Mouse (Mus musculus): Measurements from ENCODE around the gene Kdm8. TPM values are rescaled to one million over a fixed set of nuclear protein-coding genes. Genes with fewer than 3 reads are reported as not detected.
A peak's percentile ranks its signal among the peaks of the same experiment; 100 is the strongest.

The Kdm8 gene
- polyA plus RNA-seq, 1 experiment from 2014 or later: 19.5 TPM

DNA sequence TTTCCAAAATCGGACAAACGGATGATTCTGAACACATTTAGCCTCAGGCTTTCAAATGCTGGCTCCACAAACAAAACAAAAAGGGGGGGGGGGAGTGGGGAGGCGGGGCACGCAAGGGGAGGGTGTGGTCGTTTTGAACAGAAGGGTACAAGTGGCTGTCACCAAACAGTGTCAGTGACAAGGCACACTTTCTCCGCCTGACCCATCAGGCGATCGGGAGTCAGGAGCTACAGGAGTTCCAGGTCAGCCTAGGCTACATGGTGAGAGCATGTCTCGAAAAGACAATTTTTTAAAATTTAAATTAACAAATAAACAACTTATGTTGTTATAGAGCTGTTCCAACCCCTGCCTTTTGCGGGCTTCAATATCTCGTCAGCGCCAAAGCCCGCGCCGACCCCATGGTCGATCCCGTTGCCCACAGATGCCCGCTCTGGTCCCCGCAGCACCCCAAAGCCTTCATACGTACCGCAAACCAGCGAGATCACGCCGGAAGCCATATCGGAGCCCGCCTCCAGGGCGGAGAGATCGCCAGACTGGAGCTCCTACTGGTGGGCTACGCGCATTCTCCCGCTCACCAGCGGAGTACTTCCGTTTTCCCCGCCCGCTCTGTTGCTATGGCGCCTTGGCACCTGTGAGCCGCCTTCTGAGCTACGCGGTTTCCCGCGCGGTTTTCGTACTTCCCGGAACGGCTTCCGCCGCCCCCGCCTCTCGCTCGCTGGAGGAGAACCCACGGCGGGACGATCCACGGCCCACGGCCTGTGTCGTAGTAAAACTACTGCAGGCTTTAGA, 46.7 kb downstream of the Kdm8 start, which contains the start of gene Nsmce1:
Nsmce1 (minus strand) TSS at position 650 of the 789 bp plus-strand sequence.
- WGBS: 1% methylated on average over 56 of the region's 56 CpGs
- DNase-seq (ENCODE audit: low spot score): peak; percentile 93
- peaks cover 20% of the 10 kb centered on the region for H3K4me1 ChIP-seq
- peaks cover 4% of the 10 kb centered on the region for H3K36me3 ChIP-seq
- H3K9me3 ChIP-seq (replicated peaks): no peaks in the 10 kb centered on the region
- peak within 1 kb of the TSS; percentile 69 for H3K4me3 ChIP-seq
- peak within 1 kb of the TSS; percentile 94 for H3K27ac ChIP-seq
- H3K27me3 ChIP-seq (ENCODE audit: low read depth, poor library complexity, severe bottlenecking): no peaks in the 10 kb centered on the region

DNA sequence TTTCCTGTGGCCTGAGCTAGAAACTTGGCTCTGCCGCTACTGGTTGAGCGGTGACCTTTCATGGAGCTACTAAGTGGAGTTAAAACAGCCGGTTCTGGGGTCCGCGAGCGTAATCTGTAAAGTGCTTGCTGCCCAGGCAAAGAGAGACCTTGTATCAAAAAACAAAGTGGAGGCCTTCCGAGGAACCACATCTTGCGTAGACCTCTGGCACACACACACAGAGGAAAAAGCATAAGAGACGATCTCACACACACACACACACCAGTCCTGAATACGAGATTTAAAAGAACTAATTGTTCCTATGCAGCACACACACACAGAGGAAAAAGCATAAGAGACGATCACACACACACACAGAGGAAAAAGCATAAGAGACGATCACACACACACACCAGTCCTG, 47.3 kb downstream of the Kdm8 start:
- Histone ChIP-seq H3K4me3 (peak overlapping the region; percentile 69), H3K9me3 (replicated peaks) (no peaks in the 10 kb centered on the region), H3K27me3 (ENCODE audit: low read depth, poor library complexity, severe bottlenecking) (no peaks in the 10 kb centered on the region), H3K27ac (peak overlapping the region; percentile 94), H3K36me3 (no peaks in the 10 kb centered on the region), H3K4me1 (peaks cover 20% of the 10 kb centered on the region)
- WGBS: 35% methylated on average over 12 of the region's 12 CpGs
- no peak for DNase-seq (ENCODE audit: low spot score)

- no peak for DNase-seq (ENCODE audit: low spot score)
- H3K27ac ChIP-seq: peak overlapping the region; percentile 94; the same call in 1 of the 2 replicates
- no peak overlapping the region for H3K4me3 ChIP-seq
- H3K9me3 ChIP-seq (replicated peaks): no peaks in the 10 kb centered on the region
- H3K36me3 ChIP-seq: no peaks in the 10 kb centered on the region
- no peaks in the 10 kb centered on the region for H3K27me3 ChIP-seq (ENCODE audit: low read depth, poor library complexity, severe bottlenecking)
- peaks cover 20% of the 10 kb centered on the region for H3K4me1 ChIP-seq
- WGBS: 83% methylated on average over 6 of the region's 6 CpGs
Measured at GRCm38 (mm10) chr7:125492551-125492950, 48.1 kb downstream of the Kdm8 start.

GRCm38 (mm10) chr7:125495864-125496440, 51.5 kb downstream of the Kdm8 start:
- DNase-seq (ENCODE audit: low spot score): no peak
- Histone ChIP-seq H3K4me3 (no peak overlapping the region), H3K27me3 (ENCODE audit: low read depth, poor library complexity, severe bottlenecking) (no peaks in the 10 kb centered on the region), H3K9me3 (replicated peaks) (no peaks in the 10 kb centered on the region), H3K27ac (no peak overlapping the region), H3K4me1 (peaks cover 11% of the 10 kb centered on the region), H3K36me3 (no peaks in the 10 kb centered on the region)
- WGBS: 81% methylated on average over 6 of the region's 6 CpGs

DNA sequence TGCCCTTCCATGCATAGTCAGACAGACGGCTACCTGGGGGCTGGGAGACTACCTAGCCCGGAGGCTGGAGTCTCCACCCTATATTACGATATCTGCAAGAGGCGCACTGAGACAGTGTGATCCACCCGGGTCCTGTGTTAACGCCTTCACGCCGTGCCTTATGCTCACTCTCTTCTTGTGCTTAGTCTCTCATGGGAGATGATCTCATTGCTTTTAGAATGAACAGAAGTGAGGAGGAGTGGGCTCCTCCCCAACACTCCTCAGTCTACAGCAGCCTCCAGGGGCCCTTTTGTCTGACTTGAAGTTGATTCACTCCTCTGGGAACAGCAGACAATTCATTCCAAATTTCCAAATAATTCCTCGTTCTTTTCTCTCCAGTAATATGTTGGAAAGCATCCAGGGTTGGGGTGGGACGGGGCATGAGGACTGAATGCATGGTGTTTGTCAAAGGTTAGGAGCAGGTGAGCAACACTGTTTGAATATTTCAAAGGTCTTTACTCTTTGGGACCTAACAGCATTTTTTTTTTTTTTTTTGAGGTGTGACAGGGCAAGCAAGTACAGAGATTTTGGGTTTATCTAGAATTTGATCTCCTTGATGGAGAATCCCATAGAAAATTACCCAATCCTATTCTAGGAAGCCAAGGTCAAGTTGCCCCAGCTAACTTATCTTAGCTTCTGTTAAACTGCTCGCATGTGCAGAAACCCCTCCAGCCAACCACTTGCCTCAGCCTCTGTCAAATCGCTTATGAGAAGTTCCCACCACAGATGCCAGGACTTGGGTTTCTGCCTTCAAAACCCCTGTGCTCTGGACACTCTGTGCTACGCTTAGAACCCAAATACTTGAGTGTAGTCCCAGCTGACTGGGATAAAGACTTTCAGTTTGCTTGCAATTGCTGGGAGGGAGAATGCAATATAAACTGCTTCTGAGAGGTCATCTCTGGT, 55.7 kb downstream of the Kdm8 start:
- 90% methylated on average over 13 of the region's 13 CpGs for WGBS
- Histone ChIP-seq H3K27me3 (ENCODE audit: low read depth, poor library complexity, severe bottlenecking) (no peaks in the 10 kb centered on the region), H3K27ac (no peak overlapping the region), H3K9me3 (replicated peaks) (no peaks in the 10 kb centered on the region), H3K4me1 (no peaks in the 10 kb centered on the region), H3K4me3 (no peak overlapping the region), H3K36me3 (no peaks in the 10 kb centered on the region)
- DNase-seq (ENCODE audit: low spot score): no peak

GRCm38 (mm10) chr7:125500879-125501278, 56.4 kb downstream of the Kdm8 start:
- Histone ChIP-seq H3K27me3 (ENCODE audit: low read depth, poor library complexity, severe bottlenecking) (no peaks in the 10 kb centered on the region), H3K4me3 (no peak overlapping the region), H3K9me3 (replicated peaks) (no peaks in the 10 kb centered on the region), H3K4me1 (no peaks in the 10 kb centered on the region), H3K27ac (no peak overlapping the region), H3K36me3 (no peaks in the 10 kb centered on the region)
- DNase-seq (ENCODE audit: low spot score): no peak
- 93% methylated on average over 7 of the region's 7 CpGs for WGBS

DNA sequence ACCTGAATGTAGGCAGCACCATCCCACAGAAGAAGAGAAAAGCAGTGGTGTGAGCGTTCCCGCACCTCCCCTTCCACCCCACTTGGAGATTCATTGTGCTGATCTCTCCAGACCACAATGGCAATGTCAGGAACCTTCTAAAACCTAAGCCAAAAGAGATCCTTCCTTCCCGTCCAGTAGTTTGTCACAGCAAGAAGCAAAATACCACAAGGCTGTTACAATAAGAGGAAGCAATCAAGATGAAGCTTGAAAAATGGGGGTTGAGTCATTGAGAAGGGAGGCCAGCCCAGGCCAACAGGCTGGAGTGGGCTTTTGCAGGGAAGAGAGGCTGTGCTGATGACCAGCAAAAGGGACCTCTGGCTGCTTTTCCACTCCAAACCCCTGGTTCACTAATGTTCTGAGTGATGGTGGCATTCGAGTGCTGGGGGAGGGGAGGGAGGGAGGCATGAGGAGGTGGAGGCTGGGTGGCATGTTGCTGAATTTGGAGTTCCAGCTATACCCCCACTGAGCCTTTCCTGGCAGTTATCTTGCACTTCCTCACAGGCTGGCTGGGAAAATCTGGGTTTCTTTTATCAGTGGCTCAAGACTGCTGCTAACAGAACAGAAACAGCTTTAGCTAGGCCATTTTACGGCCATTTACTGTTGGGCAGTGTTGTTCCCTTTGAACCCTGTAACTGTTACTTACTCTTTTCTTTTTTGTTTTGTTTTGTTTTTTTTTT, 59.1 kb downstream of the Kdm8 start:
- Histone ChIP-seq H3K4me1 (no peaks in the 10 kb centered on the region), H3K36me3 (no peaks in the 10 kb centered on the region), H3K27ac (no peak overlapping the region), H3K27me3 (ENCODE audit: low read depth, poor library complexity, severe bottlenecking) (no peaks in the 10 kb centered on the region), H3K9me3 (replicated peaks) (no peaks in the 10 kb centered on the region), H3K4me3 (no peak overlapping the region)
- 81% methylated on average over 5 of the region's 5 CpGs for WGBS
- no peak for DNase-seq (ENCODE audit: low spot score)

DNA sequence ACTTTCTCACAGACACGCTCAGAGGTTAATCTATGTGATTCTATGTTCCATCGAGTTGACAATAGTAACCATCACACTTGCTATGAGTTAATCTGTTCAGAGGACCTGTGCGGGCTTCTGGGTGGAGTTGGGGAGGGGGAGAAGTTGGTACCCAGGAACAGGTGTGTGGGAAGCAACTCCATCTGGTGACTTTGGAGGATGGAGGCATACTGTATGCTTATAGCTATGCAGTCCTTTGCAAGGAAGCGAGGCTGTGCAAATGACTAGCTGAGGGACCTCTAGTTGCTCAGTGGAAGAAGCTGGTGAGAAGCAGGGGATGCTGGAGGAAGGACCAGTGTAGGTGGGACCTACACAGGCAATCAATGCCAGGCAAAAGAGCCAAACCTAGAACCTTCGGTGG, 60.1 kb downstream of the Kdm8 start:
- 92% methylated on average over 5 of the region's 5 CpGs for WGBS
- H3K4me1 ChIP-seq: no peaks in the 10 kb centered on the region
- H3K36me3 ChIP-seq: no peaks in the 10 kb centered on the region
- no peak overlapping the region for H3K4me3 ChIP-seq
- no peaks in the 10 kb centered on the region for H3K9me3 ChIP-seq (replicated peaks)
- no peak for DNase-seq (ENCODE audit: low spot score)
- no peaks in the 10 kb centered on the region for H3K27me3 ChIP-seq (ENCODE audit: low read depth, poor library complexity, severe bottlenecking)
- no peak overlapping the region for H3K27ac ChIP-seq

GRCm38 (mm10) chr7:125505568-125505967, 61.1 kb downstream of the Kdm8 start:
- no peak for DNase-seq (ENCODE audit: low spot score)
- no peaks in the 10 kb centered on the region for H3K36me3 ChIP-seq
- H3K27me3 ChIP-seq (ENCODE audit: low read depth, poor library complexity, severe bottlenecking): no peaks in the 10 kb centered on the region
- H3K27ac ChIP-seq: no peak overlapping the region
- no peaks in the 10 kb centered on the region for H3K9me3 ChIP-seq (replicated peaks)
- H3K4me3 ChIP-seq: no peak overlapping the region
- 86% methylated on average over 10 of the region's 10 CpGs for WGBS
- no peaks in the 10 kb centered on the region for H3K4me1 ChIP-seq

DNA sequence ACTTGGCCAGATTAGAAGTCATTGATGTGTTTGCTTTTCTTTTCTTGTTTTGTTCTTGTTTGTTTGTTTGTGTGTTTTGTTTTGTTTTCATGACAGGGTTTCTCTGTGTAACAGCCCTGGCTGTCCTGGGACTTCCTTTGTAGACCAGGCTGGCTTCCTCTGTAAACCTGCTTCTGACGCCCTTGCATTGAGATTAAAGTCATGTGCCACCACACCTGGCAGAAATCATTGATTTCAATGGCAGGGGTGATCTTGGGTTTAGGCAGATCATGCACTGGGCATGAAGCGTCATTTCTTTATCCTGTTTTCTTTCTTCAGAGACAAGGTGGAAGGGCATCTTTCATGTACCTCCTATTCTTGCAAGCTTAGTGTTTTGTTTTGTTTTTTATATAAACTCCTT, 62.8 kb downstream of the Kdm8 start:
- DNase-seq (ENCODE audit: low spot score): no peak
- WGBS: 89% methylated on average over 2 of the region's 2 CpGs

DNA sequence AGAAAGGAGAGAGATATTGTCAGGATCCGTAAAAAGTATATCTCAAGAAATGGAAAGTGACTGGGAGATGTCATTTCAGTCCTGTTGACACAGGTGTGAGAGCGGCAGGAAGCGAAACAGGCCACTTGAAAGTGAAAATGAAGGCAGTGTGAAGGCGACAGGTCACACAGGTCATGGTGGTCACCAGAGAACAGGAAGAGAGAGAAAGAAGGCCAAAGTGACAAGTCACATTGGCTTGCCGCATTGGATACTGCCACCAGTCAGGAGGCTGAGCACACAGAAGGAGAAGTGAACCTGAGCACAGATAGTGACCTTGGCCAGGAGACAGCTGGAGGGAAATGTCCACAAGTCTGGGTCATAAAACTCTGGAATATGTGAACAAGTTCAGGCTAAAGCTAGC, 67.0 kb downstream of the Kdm8 start:
- no peak for DNase-seq (ENCODE audit: low spot score)
- Histone ChIP-seq H3K36me3 (no peaks in the 10 kb centered on the region), H3K27ac (no peak overlapping the region), H3K27me3 (ENCODE audit: low read depth, poor library complexity, severe bottlenecking) (no peaks in the 10 kb centered on the region), H3K9me3 (replicated peaks) (no peaks in the 10 kb centered on the region), H3K4me1 (0 out of 2 replicates have a peak, but pooled peaks cover 9% of the 10 kb centered on the region), H3K4me3 (no peak overlapping the region)
- 79% methylated on average over 5 of the region's 5 CpGs for whole genome bisulfite sequencing

More for the DNA sequence above, 62.8 kb downstream of the Kdm8 start:
- Histone ChIP-seq H3K4me1 (0 out of 2 replicates have a peak, but pooled peaks cover 9% of the 10 kb centered on the region), H3K9me3 (replicated peaks) (no peaks in the 10 kb centered on the region), H3K36me3 (no peaks in the 10 kb centered on the region), H3K27ac (no peak overlapping the region), H3K27me3 (ENCODE audit: low read depth, poor library complexity, severe bottlenecking) (no peaks in the 10 kb centered on the region), H3K4me3 (no peak overlapping the region)

DNA sequence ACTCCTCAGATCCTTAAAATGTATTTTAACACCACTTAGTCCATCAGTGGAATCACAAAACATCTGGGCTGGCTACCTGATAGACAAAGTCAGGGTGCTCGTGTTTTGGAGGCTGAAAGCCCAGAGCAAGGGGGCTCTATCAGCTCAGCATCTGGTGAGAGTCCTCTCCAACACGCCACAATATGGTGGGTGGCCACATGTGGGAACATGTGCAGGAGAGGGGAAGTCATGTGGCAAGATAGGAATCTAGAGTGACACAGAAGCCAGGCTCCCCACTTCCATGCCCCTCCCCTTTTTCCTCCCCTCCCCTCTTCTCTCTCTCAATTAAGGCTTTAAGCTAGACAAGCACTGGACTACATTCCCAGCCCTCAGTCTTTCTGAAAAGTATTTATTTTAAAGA, 67.4 kb downstream of the Kdm8 start:
- 71% methylated on average over 2 of the region's 2 CpGs for WGBS
- no peak overlapping the region for H3K27ac ChIP-seq
- no peaks in the 10 kb centered on the region for H3K9me3 ChIP-seq (replicated peaks)
- no peak overlapping the region for H3K4me3 ChIP-seq
- no peaks in the 10 kb centered on the region for H3K27me3 ChIP-seq (ENCODE audit: low read depth, poor library complexity, severe bottlenecking)
- 0 out of 2 replicates have a peak, but pooled peaks cover 9% of the 10 kb centered on the region for H3K4me1 ChIP-seq
- DNase-seq (ENCODE audit: low spot score): no peak
- H3K36me3 ChIP-seq: no peaks in the 10 kb centered on the region
